Mouse (Mus musculus) retina, postnatal 7 days (tissue): ENCODE data around the gene Twnk.

ENCODE experiments used
- DNase-seq: peaks from one replicate; pipeline ENCODE4 v3.0.0-alpha.2; 2012; ENCODE audit warnings: low read depth, low spot score

Gene Twnk

DNA sequence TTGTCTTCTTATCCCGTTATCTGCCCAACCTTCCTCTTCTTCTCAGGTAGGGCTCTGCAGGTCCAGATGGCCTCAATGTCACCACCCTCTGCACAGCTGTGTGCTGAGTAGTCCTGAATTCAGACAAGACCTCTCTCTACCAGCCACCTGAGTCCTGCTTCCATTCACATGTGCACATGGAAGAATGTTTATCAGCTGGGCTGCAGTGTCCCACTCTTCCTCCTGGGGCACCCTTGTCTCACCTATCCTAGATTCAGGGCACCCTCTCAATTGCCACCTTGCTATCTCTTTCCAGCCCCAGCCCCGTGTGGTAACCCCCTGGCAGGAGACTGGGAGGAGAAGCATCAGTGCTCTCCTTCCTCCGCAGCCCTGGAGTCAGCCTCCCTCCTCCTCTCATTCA is 3.2 kb upstream of the Twnk start:
- no peak for DNase-seq

GRCm38 (mm10) chr19:45003740-45004516 is 1.5 kb upstream of the Twnk start:
- no peak for DNase-seq

- peak; percentile 92 for DNase-seq
Measured at GRCm38 (mm10) chr19:45005957-45006712, 672 bp downstream of the Twnk start, which contains the start of gene Mrpl43. Gene Mrpl43, minus strand, starts transcription at chr19:45006442.

DNA sequence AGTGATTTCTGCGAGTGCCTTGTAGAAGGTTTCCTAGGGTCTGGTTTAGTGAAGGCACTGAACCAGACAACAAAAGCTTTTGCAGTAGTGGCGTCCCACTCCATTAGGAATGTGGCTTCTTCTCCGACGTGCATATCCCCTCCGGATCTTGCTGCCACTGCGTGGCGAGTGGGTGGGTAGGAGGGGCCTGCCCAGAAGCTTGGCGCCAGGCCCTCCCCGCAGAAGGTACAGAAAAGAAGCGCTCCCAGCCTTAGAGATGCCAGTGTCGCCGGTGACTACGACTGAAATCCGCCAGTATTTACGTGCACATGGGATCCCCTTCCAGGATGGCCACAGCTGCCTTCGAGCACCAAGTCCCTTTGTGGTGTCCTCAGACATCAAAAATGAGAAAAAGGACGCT is 1.6 kb downstream of the Twnk start:
- no peak for DNase-seq

GRCm38 (mm10) chr19:45007425-45008191 is 2.1 kb downstream of the Twnk start:
- no peak for DNase-seq

DNA sequence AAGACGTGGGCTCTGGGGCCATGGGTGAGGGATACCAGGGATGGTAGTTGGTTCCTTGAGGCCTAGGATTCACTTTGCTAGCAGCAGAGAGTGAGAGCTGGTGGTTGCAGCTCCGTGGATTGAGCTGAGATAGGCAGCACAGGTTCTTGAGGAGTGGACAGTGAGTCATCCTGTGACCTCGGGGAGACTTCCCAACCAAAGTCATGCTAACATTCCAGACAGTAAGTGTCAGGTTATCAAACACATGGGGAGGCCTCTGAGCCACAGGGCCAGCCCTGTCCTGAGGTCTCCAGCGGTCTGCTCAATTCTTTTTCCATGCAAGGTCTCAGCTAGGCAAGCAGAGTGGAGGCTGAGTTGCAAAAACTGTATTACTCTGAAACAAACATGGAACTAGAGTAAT is 5.2 kb downstream of the Twnk start:
- no peak for DNase-seq

- no peak for DNase-seq
Measured at GRCm38 (mm10) chr19:45012219-45012618, 6.8 kb downstream of the Twnk start.

- DNase-seq, result no peak
Measured at GRCm38 (mm10) chr19:45012636-45013035, 7.2 kb downstream of the Twnk start.

- DNase-seq, result no peak
Measured at GRCm38 (mm10) chr19:45013581-45014225, 8.2 kb downstream of the Twnk start.

GRCm38 (mm10) chr19:45014335-45014971 is 9.0 kb downstream of the Twnk start, which contains the start of gene Lzts2:
Gene Lzts2, plus strand, starts transcription at chr19:45014414.
- DNase-seq, result no peak

GRCm38 (mm10) chr19:45014981-45015402 is 9.5 kb downstream of the Twnk start:
- no peak for DNase-seq

DNA sequence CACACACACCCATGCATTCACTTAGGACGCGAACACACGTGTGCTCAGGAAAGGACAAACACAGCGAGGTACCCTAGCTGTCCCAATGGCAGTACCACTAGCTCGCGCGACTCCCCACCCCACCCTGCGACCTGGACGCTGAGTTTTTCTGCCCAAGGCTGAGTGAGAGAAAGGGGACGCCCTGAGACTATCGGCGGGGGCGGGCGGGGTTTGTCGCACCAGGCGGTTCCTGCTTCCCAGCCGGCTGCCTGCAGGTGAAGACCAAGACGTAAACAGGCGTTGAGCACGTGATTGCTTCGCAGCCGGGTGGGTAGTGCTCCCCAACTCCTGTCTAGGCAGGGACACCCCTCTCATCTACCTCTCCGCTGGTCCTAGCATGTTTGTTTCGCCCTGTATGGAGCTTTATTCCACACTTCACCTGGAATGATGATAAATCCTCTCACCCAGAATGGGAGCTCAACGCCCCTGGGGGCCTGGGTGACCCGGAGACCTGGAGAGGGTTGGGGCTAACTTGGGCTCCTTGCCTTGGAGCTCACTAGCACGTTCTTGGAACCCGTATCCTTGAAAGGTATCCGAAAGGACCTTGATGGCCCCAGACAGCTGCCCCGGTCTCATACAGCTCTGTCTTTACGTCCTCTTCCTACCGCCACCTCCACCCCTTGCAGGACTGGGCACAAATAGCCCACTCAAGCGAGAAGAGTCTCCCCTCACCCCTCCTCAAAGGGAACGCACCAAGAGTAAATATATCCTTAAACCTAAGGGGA is 10.2 kb downstream of the Twnk start:
- DNase-seq, result no peak

DNA sequence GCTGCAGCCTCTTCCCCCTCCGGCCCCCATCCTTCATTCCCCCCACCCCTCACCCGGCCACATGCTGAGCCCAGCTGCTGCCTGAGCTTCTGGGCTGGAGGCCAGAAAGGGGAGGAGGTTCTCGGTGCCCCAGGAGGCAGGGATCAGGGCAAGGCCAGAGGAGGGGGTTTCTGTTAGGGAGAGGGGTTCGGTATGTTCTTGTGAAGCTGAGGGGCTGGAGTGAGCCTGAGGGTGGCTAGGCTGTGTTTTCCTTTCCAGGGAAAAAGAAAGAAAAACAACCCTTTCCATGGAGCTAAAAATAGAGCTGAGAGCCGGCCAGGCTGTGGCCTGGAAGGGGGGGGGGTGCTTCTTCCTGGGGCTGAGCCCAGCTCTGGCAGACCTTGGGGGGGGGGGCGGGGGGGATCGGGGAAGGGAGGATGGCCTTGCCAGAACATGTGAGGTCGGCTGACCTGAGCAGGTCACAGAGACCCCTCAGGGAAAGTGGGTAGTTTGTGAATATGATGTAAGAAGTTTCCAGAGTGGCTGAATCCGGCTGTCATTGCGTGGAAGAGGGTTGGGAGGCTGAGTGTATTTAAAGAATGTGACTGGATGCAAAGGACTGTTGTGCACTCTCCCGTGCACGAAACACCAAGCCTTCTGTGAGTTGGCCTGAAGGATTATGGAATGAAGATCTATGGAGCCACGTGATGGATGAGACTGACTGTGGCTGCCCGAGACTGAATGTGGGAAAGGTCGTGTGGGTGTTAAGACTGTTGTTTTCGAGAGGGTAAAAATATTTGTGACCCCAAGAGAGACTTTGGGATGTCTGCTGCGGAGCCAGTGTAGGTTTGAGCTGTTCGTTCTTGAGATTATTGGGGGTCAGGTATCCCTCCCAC is 11.1 kb downstream of the Twnk start:
- DNase-seq, result peak; percentile 77

GRCm38 (mm10) chr19:45017216-45017771 is 11.8 kb downstream of the Twnk start:
- peak; percentile 62 for DNase-seq

DNA sequence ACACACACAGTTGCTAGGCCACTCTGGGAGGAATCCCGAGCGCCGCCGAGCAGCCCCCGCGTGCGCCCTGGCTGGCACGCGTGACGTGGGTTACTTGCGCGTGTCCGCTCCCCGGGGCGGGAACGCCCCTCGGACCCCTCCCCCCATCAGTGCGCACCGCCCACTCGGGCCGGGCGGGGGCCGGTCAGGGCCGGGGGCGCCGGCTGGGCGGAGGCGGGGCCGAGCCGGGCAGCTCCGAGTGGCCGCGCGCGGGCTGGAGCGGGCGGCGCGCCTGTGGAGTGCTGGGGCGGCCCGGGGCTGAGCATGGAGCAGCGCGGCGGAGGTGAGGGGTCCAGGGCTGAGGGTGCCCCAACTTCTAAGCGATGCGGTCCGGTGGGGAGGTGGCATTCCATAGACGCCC is 12.4 kb downstream of the Twnk start:
- DNase-seq, result peak; percentile 79

GRCm38 (mm10) chr19:45018351-45018831 is 12.9 kb downstream of the Twnk start:
- DNase-seq, result no peak

GRCm38 (mm10) chr19:45020348-45020747 is 14.9 kb downstream of the Twnk start:
- DNase-seq, result no peak

- DNase-seq, result no peak
Measured at GRCm38 (mm10) chr19:45021362-45021761, 15.9 kb downstream of the Twnk start.

GRCm38 (mm10) chr19:45023993-45024392 is 18.5 kb downstream of the Twnk start:
- no peak for DNase-seq
